Mouse (Mus musculus): ENCODE measurements at regions not wholly inside any gene's neighbourhood (a gene's known extent, or its start where the extent isn't known, plus 50 kb on each side); places are given as distances from the start of the nearest gene placed in this dataset.

GRCm38 (mm10) chr4:55711500-55712341 is 179.5 kb upstream of the Klf4 start:
- no peak for DNase-seq (ENCODE audit: inconsistent age in 2 of 2, low spot score in 1 of 2)

- DNase-seq (ENCODE audit: inconsistent age in 2 of 2, low spot score in 1 of 2): no peak
These were observed 178.2 kb upstream of the Klf4 start for GRCm38 (mm10) chr4:55710476-55710875.

- no peak for DNase-seq (ENCODE audit: inconsistent age in 2 of 2, low spot score in 1 of 2)
These were observed 176.5 kb upstream of the Klf4 start for GRCm38 (mm10) chr4:55708808-55709207.

- no peak for DNase-seq (ENCODE audit: inconsistent age in 2 of 2, low spot score in 1 of 2)
These were observed 175.7 kb upstream of the Klf4 start for GRCm38 (mm10) chr4:55707916-55708315.

GRCm38 (mm10) chr4:55704921-55705320 is 172.7 kb upstream of the Klf4 start:
- peak; percentile 60 to 80 for DNase-seq (ENCODE audit: inconsistent age in 2 of 2, low spot score in 1 of 2)

- DNase-seq (ENCODE audit: inconsistent age in 2 of 2, low spot score in 1 of 2): no peak
These were observed 171.2 kb upstream of the Klf4 start for GRCm38 (mm10) chr4:55703346-55703916.

GRCm38 (mm10) chr4:55701334-55701733 is 169.1 kb upstream of the Klf4 start:
- DNase-seq (ENCODE audit: inconsistent age in 2 of 2, low spot score in 1 of 2): no peak

- DNase-seq (ENCODE audit: inconsistent age in 2 of 2, low spot score in 1 of 2): no peak
These were observed 167.7 kb upstream of the Klf4 start for GRCm38 (mm10) chr4:55699917-55700316.

- DNase-seq (ENCODE audit: inconsistent age in 2 of 2, low spot score in 1 of 2): no peak
These were observed 166.9 kb upstream of the Klf4 start for GRCm38 (mm10) chr4:55699161-55699560.

GRCm38 (mm10) chr4:55697108-55697507 is 164.8 kb upstream of the Klf4 start:
- DNase-seq (ENCODE audit: inconsistent age in 2 of 2, low spot score in 1 of 2): no peak

GRCm38 (mm10) chr4:55696428-55696827 is 164.2 kb upstream of the Klf4 start:
- peak; percentile 37 to 70 for DNase-seq (ENCODE audit: inconsistent age in 2 of 2, low spot score in 1 of 2)

- no peak for DNase-seq (ENCODE audit: inconsistent age in 2 of 2, low spot score in 1 of 2)
These were observed 163.0 kb upstream of the Klf4 start for GRCm38 (mm10) chr4:55695246-55695645.

GRCm38 (mm10) chr4:55689479-55689878 is 157.2 kb upstream of the Klf4 start:
- DNase-seq (ENCODE audit: inconsistent age in 2 of 2, low spot score in 1 of 2): no peak

- no peak for DNase-seq (ENCODE audit: inconsistent age in 2 of 2, low spot score in 1 of 2)
These were observed 154.5 kb upstream of the Klf4 start for GRCm38 (mm10) chr4:55686771-55687170.

- DNase-seq (ENCODE audit: inconsistent age in 2 of 2, low spot score in 1 of 2): peak; percentile 34 to 51
These were observed 140.0 kb upstream of the Klf4 start for GRCm38 (mm10) chr4:55672288-55672687.

- DNase-seq (ENCODE audit: inconsistent age in 2 of 2, low spot score in 1 of 2): no peak
These were observed 138.0 kb upstream of the Klf4 start for GRCm38 (mm10) chr4:55670258-55670657.

- no peak for DNase-seq (ENCODE audit: inconsistent age in 2 of 2, low spot score in 1 of 2)
These were observed 132.6 kb upstream of the Klf4 start for GRCm38 (mm10) chr4:55664822-55665221.

- DNase-seq (ENCODE audit: inconsistent age in 2 of 2, low spot score in 1 of 2): no peak
These were observed 131.6 kb upstream of the Klf4 start for GRCm38 (mm10) chr4:55663856-55664255.

GRCm38 (mm10) chr4:55662041-55662440 is 129.8 kb upstream of the Klf4 start:
- no peak for DNase-seq (ENCODE audit: inconsistent age in 2 of 2, low spot score in 1 of 2)

- no peak for DNase-seq (ENCODE audit: inconsistent age in 2 of 2, low spot score in 1 of 2)
These were observed 126.6 kb upstream of the Klf4 start for GRCm38 (mm10) chr4:55658904-55659303.

- DNase-seq (ENCODE audit: inconsistent age in 2 of 2, low spot score in 1 of 2): peak in 1 of 2 experiments; percentile 59
These were observed 123.1 kb upstream of the Klf4 start for GRCm38 (mm10) chr4:55655329-55655728.

GRCm38 (mm10) chr4:55652628-55653027 is 120.4 kb upstream of the Klf4 start:
- DNase-seq (ENCODE audit: inconsistent age in 2 of 2, low spot score in 1 of 2): no peak

Data from adrenal gland, adult (tissue).